Mouse (Mus musculus): Measurements from ENCODE around the gene Shd. TPM values are rescaled to one million over a fixed set of nuclear protein-coding genes. Genes with fewer than 3 reads are reported as not detected.

The Shd gene
- polyA plus RNA-seq, 1 experiment from 2014 or later: 19.9 TPM

DNA sequence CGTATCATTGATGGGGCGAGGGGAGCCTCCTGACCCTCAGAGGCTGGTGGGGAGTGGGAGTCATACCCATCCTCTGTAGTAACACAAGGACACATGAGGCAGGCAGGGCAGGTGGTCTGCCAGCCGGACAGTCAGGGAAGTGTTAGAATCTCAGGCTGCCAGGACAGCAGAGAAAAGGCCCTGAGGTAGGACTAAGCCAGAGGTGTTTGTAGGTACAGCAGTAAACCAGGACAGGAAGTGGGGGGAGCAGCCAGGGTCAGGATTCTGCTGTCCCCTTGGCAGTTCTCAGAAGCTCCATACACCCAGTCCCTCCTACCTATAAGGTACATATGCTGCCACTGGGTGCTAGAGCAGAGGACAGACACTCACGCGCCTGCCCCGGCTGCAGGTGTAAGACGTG is 8.6 kb upstream of the Shd start:
- no peak overlapping the region for H3K27ac ChIP-seq
- H3K36me3 ChIP-seq: peaks cover 46% of the 10 kb centered on the region
- no peaks in the 10 kb centered on the region for H3K27me3 ChIP-seq
- H3K4me2 ChIP-seq: no peak overlapping the region
- 93% methylated on average over 7 of the region's 7 CpGs for WGBS
- H3K9me3 ChIP-seq: no peaks in the 10 kb centered on the region
- H3K4me1 ChIP-seq: peaks cover 24% of the 10 kb centered on the region
- no peak for ATAC-seq (ENCODE audit: insufficient number of reproducible peaks, low FRiP score, low TSS enrichment, low read depth)
- no peak overlapping the region for H3K9ac ChIP-seq
- no peak overlapping the region for H3K4me3 ChIP-seq

DNA sequence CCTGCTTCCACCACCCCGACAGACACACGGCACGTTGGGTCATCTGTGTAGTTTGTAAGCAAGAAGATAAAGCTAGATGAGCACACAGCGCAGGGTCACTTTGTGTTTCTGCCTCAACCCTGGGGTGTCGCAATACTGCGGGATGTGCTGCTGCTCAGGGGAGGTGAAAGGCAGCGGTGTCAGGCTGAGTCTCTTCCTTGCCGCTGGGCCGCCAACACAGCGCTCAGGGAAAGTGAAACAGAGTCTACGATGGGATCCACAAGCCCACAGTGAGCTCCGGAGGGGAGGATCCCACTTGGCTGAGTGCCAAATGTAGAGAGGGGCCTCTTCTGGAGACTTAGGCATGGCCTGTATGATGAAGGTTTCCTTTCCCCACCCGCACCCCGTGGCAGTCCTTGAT is 7.1 kb upstream of the Shd start:
- Histone ChIP-seq H3K4me2 (no peak overlapping the region), H3K4me1 (peaks cover 16% of the 10 kb centered on the region), H3K4me3 (no peak overlapping the region), H3K9ac (no peak overlapping the region), H3K27me3 (no peaks in the 10 kb centered on the region), H3K9me3 (no peaks in the 10 kb centered on the region), H3K36me3 (peaks cover 62% of the 10 kb centered on the region), H3K27ac (no peak overlapping the region)
- ATAC-seq (ENCODE audit: insufficient number of reproducible peaks, low FRiP score, low TSS enrichment, low read depth): no peak
- 74% methylated on average over 14 of the region's 14 CpGs for WGBS

- H3K9me3 ChIP-seq: no peaks in the 10 kb centered on the region
- 92% methylated on average over 10 of the region's 10 CpGs for WGBS
- peaks cover 16% of the 10 kb centered on the region for H3K4me1 ChIP-seq
- no peaks in the 10 kb centered on the region for H3K27me3 ChIP-seq
- H3K36me3 ChIP-seq: peaks cover 62% of the 10 kb centered on the region
- no peak overlapping the region for H3K4me2 ChIP-seq
- H3K4me3 ChIP-seq: no peak overlapping the region
- no peak for ATAC-seq (ENCODE audit: insufficient number of reproducible peaks, low FRiP score, low TSS enrichment, low read depth)
- H3K27ac ChIP-seq: no peak overlapping the region
- no peak overlapping the region for H3K9ac ChIP-seq
These were observed 5.8 kb upstream of the Shd start for GRCm38 (mm10) chr17:55964496-55964895.

DNA sequence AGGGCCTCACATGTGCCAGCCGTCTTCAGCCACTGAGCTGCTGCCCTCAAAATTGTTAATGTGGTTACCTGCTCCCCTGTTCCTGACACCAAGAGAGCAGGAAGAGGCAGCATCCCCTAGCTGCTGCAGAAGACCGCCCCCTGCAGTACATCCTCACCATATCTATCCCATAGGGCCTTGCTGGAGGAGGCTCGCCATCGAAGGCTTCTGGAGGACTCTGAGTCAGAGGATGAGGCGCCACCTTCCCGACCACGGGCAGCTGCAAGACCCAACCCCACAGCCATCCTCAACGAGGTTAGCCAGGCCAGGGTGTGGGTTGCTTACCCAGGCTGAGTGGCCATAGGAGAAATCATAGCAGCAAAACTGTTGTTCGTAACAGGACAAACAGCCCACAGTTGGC is 5.3 kb upstream of the Shd start:
- no peaks in the 10 kb centered on the region for H3K9me3 ChIP-seq
- peaks cover 62% of the 10 kb centered on the region for H3K36me3 ChIP-seq
- H3K9ac ChIP-seq: no peak overlapping the region
- WGBS: 86% methylated on average over 9 of the region's 9 CpGs
- peaks cover 16% of the 10 kb centered on the region for H3K4me1 ChIP-seq
- H3K4me2 ChIP-seq: no peak overlapping the region
- ATAC-seq (ENCODE audit: insufficient number of reproducible peaks, low FRiP score, low TSS enrichment, low read depth): no peak
- H3K27me3 ChIP-seq: 0 out of 2 replicates have a peak, but pooled peaks cover 4% of the 10 kb centered on the region
- no peak overlapping the region for H3K4me3 ChIP-seq
- H3K27ac ChIP-seq: no peak overlapping the region

DNA sequence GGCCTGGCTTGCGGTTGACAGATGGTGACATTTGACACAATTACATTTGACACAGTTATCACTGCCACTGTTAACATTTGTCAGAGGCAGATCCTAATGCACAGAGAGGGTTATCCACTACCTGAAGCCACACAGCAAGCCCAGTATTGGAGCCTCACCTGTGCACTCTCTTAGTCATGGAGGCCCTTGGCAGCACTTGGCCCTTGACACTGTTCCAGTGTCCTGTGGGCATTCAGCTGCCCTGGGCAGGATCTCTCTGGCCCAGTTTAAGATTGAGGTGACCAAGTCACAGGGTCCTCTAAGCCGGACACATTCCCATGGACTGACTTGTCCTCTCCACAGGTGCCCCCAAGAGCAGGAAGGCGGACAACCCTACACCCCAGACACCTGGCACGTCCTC is 3.1 kb upstream of the Shd start:
- Histone ChIP-seq H3K4me2 (no peak overlapping the region), H3K4me3 (no peak overlapping the region), H3K36me3 (peaks cover 47% of the 10 kb centered on the region), H3K27me3 (peaks cover 12% of the 10 kb centered on the region; the same call in 1 of the 2 replicates), H3K27ac (no peak overlapping the region), H3K9ac (no peak overlapping the region), H3K4me1 (peaks cover 25% of the 10 kb centered on the region), H3K9me3 (no peaks in the 10 kb centered on the region)
- ATAC-seq (ENCODE audit: insufficient number of reproducible peaks, low FRiP score, low TSS enrichment, low read depth): no peak
- WGBS: 91% methylated on average over 4 of the region's 4 CpGs

DNA sequence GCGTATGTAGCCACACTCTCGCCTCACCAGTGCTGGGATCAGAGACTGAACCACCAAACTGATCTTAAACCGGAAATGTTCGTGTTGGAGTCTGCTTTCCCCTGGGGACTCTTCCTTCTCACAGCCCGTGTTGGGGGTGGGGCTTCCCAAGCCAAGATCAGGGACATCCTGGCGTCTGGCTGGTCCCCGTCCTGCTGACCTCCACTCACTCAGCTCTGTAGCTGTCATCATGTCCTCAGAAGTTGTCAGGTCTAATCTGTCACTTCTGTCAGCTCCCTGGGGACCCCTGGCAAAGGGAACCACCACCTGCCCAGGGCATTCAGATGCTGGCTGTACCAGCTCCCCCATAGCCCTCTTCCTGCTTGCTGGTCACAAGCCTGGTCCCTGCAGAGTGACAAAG is 2.1 kb upstream of the Shd start:
- Histone ChIP-seq H3K4me3 (no peak overlapping the region), H3K4me2 (no peak overlapping the region), H3K27ac (no peak overlapping the region), H3K9me3 (no peaks in the 10 kb centered on the region), H3K36me3 (peaks cover 44% of the 10 kb centered on the region), H3K4me1 (peaks cover 22% of the 10 kb centered on the region), H3K27me3 (peaks cover 12% of the 10 kb centered on the region; the same call in 1 of the 2 replicates), H3K9ac (no peak overlapping the region)
- no peak for ATAC-seq (ENCODE audit: insufficient number of reproducible peaks, low FRiP score, low TSS enrichment, low read depth)
- 61% methylated on average over 7 of the region's 7 CpGs for WGBS

DNA sequence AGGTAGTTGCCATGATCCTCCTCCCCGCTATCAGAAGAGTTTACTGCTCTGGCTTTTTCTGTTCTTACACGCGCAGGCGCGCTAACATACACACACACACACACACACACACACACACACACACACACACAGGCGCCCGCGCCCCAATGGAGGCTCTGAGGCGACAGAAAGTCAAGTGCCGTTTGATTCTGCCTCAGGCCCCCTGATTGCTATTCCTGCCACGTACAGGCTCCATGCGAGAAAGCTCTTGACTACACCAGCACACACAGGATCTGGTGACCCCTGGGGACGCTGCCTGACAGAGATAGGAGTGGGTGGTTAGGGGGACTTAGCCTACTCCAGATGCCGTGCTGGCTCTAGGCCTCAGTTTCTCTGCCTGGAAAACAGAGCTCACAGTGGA is 707 bp upstream of the Shd start:
- Histone ChIP-seq H3K4me1 (peaks cover 21% of the 10 kb centered on the region), H3K9ac (peak overlapping the region; percentile 61; the same call in 1 of the 2 replicates), H3K27me3 (peaks cover 12% of the 10 kb centered on the region; the same call in 1 of the 2 replicates), H3K4me2 (peak overlapping the region; percentile 88), H3K4me3 (peak overlapping the region; percentile 53), H3K36me3 (peaks cover 35% of the 10 kb centered on the region), H3K27ac (no peak overlapping the region), H3K9me3 (no peaks in the 10 kb centered on the region)
- WGBS: 36% methylated on average over 14 of the region's 14 CpGs
- ATAC-seq (ENCODE audit: insufficient number of reproducible peaks, low FRiP score, low TSS enrichment, low read depth): no peak

DNA sequence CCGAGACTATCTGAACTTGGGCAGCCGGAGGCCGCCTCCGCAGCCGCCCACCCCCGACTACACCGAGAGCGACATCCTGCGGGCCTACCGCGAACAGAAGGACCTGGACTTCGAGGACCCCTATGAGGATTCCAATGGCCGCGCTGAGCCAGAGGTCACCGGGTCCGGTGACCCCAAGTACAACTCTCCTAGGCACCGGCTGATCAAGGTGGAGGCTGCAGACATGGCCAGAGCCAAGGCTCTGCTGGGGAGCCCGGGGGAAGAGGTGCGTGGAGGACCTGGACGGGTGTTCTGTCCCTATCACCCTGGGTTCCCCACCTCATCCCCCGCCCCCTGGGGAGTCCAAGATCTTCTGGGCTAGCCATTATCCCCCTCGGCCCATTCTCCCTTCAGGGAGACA is 1.2 kb downstream of the Shd start:
- peak overlapping the region; percentile 53; the same call in 1 of the 2 replicates for H3K4me3 ChIP-seq
- H3K36me3 ChIP-seq: peaks cover 17% of the 10 kb centered on the region
- H3K4me2 ChIP-seq: peak overlapping the region; percentile 88
- no peak for ATAC-seq (ENCODE audit: insufficient number of reproducible peaks, low FRiP score, low TSS enrichment, low read depth)
- WGBS: 39% methylated on average over 22 of the region's 22 CpGs
- H3K9ac ChIP-seq: no peak overlapping the region
- no peak overlapping the region for H3K27ac ChIP-seq
- peaks cover 24% of the 10 kb centered on the region for H3K4me1 ChIP-seq
- H3K9me3 ChIP-seq: no peaks in the 10 kb centered on the region
- peaks cover 12% of the 10 kb centered on the region; the same call in 1 of the 2 replicates for H3K27me3 ChIP-seq

GRCm38 (mm10) chr17:55976255-55976862 is 6.1 kb downstream of the Shd start:
- ATAC-seq (ENCODE audit: insufficient number of reproducible peaks, low FRiP score, low TSS enrichment, low read depth): no peak
- H3K9me3 ChIP-seq: no peaks in the 10 kb centered on the region
- WGBS: 18% methylated on average over 13 of the region's 13 CpGs
- no peak overlapping the region for H3K4me3 ChIP-seq
- H3K36me3 ChIP-seq: no peaks in the 10 kb centered on the region
- H3K9ac ChIP-seq: no peak overlapping the region
- H3K4me1 ChIP-seq: peaks cover 10% of the 10 kb centered on the region
- H3K27ac ChIP-seq: no peak overlapping the region
- H3K27me3 ChIP-seq: peaks cover 4% of the 10 kb centered on the region; the same call in 1 of the 2 replicates
- no peak overlapping the region for H3K4me2 ChIP-seq

DNA sequence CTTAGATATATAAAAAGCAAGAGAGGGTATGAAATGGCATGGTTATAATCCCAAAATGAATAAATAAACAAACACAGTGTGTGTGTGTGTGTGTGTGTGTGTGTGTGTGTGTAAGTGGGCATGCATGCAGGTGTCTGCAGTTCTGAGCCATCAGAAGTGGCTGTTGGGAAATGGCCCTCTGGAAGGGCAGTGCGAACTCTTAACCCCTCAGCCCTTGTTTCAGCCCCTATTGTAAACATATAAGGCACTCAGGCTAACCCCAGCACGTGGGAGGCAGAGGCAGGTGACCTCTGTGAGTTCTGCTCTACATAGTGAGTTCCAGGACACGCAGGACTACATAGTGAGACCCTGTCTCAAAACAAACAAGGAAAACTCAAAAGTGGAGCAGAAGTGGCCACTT is 7.0 kb downstream of the Shd start:
- H3K27me3 ChIP-seq: no peaks in the 10 kb centered on the region
- H3K4me1 ChIP-seq: 0 out of 2 replicates have a peak, but pooled peaks cover 8% of the 10 kb centered on the region
- H3K9ac ChIP-seq: no peak overlapping the region
- 51% methylated on average over 3 of the region's 3 CpGs for WGBS
- ATAC-seq (ENCODE audit: insufficient number of reproducible peaks, low FRiP score, low TSS enrichment, low read depth): no peak
- H3K36me3 ChIP-seq: no peaks in the 10 kb centered on the region
- no peak overlapping the region for H3K27ac ChIP-seq
- H3K4me2 ChIP-seq: no peak overlapping the region
- H3K9me3 ChIP-seq: no peaks in the 10 kb centered on the region
- no peak overlapping the region for H3K4me3 ChIP-seq

DNA sequence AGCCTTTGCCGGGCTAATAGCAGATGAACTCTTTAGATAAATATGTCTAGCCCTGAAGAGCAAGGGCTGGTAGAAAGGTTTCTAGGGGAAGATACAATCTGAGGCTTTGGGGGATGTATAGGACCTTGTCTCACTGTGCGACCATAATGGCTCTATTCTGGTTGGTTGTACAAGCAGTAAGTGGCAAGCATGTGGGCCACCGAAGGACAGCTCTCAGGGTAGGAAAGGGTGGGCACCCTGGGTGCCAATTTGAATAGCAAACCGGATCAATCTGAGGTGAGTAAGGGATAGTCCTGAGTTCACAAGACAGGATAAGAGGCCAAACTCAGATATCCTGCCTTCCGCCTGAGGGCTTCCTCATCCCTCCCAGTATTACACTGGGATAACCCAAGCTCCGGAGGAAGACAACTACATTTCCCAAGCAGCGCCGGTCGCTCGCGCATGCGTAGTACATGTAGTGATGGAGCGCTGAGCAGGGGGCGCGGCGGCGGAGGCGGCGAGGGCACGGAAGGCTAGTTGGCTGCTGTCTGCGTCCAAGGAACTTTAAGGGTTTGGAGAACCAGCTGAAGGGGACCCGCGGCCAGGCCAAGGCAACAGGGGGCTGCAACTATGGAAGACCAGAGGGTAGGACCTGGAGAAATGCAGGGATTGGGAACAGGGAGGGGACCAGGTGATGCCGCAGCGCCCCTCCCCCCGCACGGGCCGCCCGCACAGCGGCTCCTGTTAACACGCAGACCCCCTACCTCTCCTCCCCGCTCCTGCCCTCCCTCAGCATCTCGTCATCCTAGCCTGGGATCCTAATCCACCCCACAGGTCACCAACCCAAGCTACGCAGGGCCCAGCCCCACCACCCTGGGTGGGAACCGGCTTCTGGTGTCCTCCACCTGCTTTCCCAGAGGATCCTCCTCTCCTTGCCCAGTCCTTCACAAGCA is 16.0 kb downstream of the Shd start, which contains the start of gene Fsd1:
Fsd1 (plus strand) TSS at position 480 of the 932 bp plus-strand sequence.
- ATAC-seq (ENCODE audit: insufficient number of reproducible peaks, low FRiP score, low TSS enrichment, low read depth): 0 out of 2 replicates have a peak, but pooled peaks have one; percentile 27
- peak within 1 kb of the TSS; percentile 56 for H3K4me3 ChIP-seq
- H3K27ac ChIP-seq: no peak within 1 kb of the TSS
- peaks cover 6% of the 10 kb centered on the region; the same call in 1 of the 2 replicates for H3K36me3 ChIP-seq
- no peaks in the 10 kb centered on the region for H3K27me3 ChIP-seq
- no peaks in the 10 kb centered on the region for H3K9me3 ChIP-seq
- peaks cover 11% of the 10 kb centered on the region for H3K4me1 ChIP-seq
- WGBS: 9% methylated on average over 32 of the region's 35 CpGs
- H3K4me2 ChIP-seq: peak within 1 kb of the TSS; percentile 80
- H3K9ac ChIP-seq: peak within 1 kb of the TSS; percentile 29; the same call in 1 of the 2 replicates

All from limb, embryonic 15.5 days (tissue).